Mouse (Mus musculus) left cerebral cortex, postnatal 4 days (tissue): ENCODE data around the gene Pex6. TPM values are rescaled to one million over a fixed set of nuclear protein-coding genes. Genes with fewer than 3 reads are reported as not detected.
A peak's percentile ranks its signal among the peaks of the same experiment; 100 is the strongest.
"Not testable (repeated sequence)": the region's sequence is repeated elsewhere in the genome, so short reads cannot be mapped to it uniquely, and the experiment has no call there.

Experiments
- DNase-seq: peaks from one replicate; pipeline ENCODE4 v3.0.0-alpha.2; 2022
- intact Hi-C: fragments of 180-260 bp; cut with DNase I; formaldehyde crosslinking; loops from one replicate; pipeline ENCODE4 v1.15.1; 2025
- total RNA-seq, 2 experiments: library from RNA; stranded (reverse); gene quantifications; 2 replicates each; pipeline ENCODE4 v1.2.3; 2021

Pex6 gene
- total RNA-seq, 2 experiments from 2014 or later: 30.9 to 32.0 TPM

DNA sequence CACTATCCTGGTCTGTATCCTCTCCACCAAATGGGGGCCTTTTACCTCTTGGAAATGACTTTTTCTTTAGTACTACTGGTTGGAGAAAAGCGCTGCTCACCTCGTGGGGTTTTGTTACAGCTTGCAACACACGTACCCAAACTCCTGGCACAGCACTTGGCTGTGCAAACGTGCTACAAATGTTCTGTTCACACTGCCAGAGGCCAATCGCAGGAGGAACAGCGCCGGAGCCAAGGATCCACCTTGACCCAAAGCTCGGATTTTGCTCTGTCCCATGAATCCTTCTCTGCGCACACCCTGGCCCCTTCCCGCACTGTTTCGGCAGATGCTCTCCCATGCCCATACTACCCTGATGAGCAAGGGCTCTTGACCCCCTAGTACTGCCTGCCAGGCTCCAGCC is 17.2 kb downstream of the Pex6 start:
- intact Hi-C loops: no loop called here
- DNase-seq: no peak

- peak; percentile 54 for DNase-seq
- intact Hi-C loops: no loop called here
Observed at GRCm38 (mm10) chr17:46728904-46729318, 17.6 kb downstream of the Pex6 start, which contains the start of gene Gnmt. Gene Gnmt, minus strand, starts transcription at chr17:46729168.

DNA sequence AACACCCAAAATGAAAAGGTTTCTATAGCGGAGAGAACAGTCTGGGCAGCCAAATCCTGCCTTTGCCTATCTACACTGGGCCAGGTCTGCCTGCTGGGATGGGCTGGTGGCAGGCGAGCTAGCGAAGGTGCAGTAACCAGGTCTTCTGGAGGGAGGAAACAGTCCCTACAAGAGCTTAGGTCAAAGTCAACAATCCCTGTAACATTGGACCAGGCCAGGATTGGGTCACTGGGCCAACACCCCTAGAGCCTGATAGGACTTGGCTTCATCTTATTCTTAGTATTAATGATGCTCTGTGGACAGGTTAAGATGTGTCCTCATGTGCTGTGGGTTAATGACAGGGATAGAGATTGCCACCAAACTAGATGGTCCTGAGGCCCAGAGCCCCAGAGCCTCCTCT is 22.8 kb downstream of the Pex6 start:
- intact Hi-C loops: no loop called here
- DNase-seq: no peak

GRCm38 (mm10) chr17:46735287-46735686 is 24.0 kb downstream of the Pex6 start:
- intact Hi-C loops: no loop called here
- no peak for DNase-seq

- intact Hi-C loops: no loop called here
- DNase-seq: peak; percentile 21
Observed at GRCm38 (mm10) chr17:46736160-46736559, 24.9 kb downstream of the Pex6 start.

DNA sequence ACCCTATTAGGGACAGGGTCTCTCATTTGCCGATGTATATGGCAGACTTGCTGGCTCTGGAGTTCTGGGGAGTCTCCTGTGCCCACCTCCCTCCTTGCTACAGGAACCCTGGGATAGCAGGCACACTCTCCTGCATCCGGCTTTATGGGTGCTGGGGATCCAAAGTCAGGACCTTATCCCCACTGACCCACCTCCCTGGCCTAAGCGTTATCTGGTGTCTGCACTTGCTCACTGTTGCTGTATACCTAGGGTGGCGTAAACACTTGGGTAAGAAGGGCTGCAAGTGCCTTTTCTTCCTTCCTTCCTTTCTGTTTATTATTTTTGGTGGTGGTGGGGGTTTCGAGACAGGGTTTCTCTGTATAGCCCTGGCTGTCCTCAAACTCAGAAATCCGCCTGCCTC is 30.0 kb downstream of the Pex6 start:
- no peak for DNase-seq
- intact Hi-C loops: no loop called here

- DNase-seq: no peak
- intact Hi-C loops: no loop called here
Observed at GRCm38 (mm10) chr17:46742986-46743385, 31.7 kb downstream of the Pex6 start.

- intact Hi-C loops: no loop called here
- DNase-seq: no peak
Observed at GRCm38 (mm10) chr17:46745506-46745905, 34.2 kb downstream of the Pex6 start.

DNA sequence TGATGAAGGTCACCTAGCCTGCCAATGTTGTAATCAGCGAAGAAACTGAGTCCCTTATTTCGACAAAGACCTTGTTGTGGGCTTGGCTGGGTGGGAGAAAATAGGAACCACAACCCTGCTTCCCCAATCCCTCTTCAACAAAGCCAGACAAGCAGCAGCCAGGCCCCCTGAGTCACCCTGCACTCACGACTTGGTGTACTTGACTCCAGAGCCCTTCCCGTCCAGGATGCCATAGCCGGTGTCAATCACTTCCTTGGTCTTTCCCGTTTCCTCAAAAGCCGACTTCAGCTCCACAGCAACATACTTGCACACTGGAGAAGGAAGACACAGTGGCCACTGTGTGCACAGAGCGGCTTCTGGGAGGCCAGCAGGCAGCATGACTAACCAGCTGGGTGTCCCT is 36.0 kb downstream of the Pex6 start:
- no peak for DNase-seq
- intact Hi-C loops: no loop called here

DNA sequence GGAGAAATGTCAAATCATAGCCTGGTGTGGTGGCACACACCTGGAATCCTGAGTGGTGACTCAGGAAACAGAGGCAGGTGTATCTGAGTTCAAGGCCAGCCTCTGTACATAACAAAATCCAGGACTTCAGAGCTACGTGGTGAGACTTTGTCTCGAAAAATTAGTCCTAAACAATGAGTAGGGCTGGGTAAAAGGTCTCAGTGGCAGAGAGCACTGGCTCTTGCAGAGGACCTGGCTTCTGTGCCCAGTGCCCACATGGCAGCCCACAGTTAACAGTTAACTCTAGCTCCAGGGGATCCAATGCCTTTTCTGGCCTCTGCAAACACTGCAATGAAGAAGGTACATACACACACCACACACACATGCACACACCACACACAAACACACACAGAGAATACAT is 36.5 kb downstream of the Pex6 start:
- DNase-seq: no peak
- intact Hi-C loops: no loop called here

DNA sequence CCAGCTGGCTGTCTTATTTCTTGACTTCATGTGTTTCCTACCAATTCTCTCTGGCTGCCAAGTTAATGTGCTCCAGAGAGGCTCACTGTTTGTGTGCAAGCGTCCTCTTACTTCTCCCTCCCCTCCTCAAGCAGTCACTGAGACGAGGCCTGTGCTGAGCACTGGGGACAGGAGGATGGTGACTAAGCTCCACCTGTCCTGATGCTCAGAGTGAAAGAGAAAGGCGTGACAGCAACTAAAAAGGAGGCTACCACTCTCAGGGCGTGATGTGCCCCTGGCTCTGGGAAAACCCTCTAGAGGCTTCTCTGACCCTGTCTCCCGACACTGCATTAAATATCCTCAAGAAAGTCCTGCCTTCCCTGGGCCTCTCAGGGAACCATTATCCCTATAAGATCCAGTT is 38.0 kb downstream of the Pex6 start:
- no peak for DNase-seq
- intact Hi-C loops: no loop called here

GRCm38 (mm10) chr17:46750580-46750979 is 39.3 kb downstream of the Pex6 start:
- no peak for DNase-seq
- intact Hi-C loops: no loop called here

DNA sequence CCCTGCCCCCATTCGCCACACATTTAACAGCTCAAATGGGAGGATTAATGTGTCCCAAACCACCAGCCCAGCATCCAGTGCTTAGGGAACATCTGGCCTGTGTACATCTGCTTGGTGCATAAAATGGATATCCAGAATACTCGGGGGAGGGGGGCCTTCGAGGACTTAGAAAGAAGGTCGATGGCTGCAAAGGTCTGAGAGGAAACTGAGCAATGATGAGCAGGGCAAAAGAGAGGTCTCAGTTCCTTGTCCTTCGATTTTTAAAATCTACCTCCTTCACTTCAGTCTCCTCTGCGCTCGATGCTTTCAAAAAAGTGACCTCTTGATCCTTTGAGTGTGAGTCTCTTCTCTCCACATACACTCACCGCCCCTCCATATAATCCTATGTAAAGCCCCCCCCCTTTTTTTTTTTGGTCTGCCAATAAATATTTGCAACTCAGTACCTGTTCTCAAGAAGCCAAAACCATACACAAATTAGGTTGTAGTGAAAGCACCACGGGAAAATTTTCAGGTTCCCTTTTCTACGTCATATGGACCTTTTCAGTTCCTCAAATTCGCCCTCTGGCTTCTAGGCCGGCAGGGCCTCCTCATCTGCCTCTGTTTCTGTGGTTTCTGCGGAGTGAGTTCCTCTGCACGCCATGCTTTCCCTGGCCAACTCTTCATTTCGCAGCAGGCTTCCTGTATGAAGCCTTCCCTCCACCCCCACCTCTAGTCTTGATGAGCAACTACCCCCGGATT is 40.0 kb downstream of the Pex6 start:
- no peak for DNase-seq
- intact Hi-C loops: no loop called here

DNA sequence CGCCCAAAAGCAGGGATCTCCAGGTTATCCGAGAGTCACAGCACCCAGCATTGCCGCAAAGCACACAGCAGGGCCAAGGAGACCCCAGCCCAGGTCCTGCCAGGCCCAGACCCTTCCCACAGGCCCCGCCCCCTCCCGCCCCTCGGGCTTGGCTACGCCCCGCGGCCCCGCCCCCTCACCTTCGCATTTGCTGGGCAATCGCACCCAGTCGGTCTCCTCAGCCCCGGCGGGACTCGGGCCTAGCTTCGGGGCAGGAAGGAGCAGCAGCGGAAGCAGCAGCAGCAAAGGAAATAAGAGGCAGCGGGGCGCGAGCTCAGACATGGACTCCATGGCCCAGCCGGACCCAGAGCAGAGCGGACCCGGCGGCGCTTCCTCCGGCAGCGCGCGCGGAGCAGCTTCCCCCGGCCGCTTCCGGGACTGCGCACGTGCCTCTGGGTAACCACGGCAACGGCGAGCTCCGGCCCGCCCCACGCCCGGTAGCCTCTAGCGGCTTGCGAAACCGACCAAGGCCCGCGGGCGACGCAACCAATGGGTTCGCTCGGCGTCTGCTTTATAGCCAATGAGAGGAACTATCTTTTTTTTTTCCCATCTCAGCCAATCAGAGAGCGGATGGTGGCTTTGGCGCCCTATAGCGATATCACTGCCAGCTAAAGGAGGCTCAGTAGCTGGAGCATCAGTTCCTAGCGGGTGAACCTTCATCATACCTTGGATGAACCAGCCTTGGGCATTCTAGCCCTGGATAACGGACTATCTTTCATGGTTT is 40.7 kb downstream of the Pex6 start, which contains the start of gene Cnpy3:
Cnpy3 (minus strand) TSS at position 421 of the 763 bp plus-strand sequence.
- intact Hi-C loops: no loop called here
- peak; percentile 99 for DNase-seq

GRCm38 (mm10) chr17:46758753-46759152 is 47.5 kb downstream of the Pex6 start:
- intact Hi-C loops: no loop called here
- no peak for DNase-seq

- no peak for DNase-seq
- intact Hi-C loops: no loop called here
Observed at GRCm38 (mm10) chr17:46763544-46763943, 52.3 kb downstream of the Pex6 start, which contains the start of gene Ptcra. Gene Ptcra, minus strand, starts transcription at chr17:46763712.

GRCm38 (mm10) chr17:46764916-46765315 is 53.7 kb downstream of the Pex6 start:
- DNase-seq, intact Hi-C loops: not testable (repeated sequence)

DNA sequence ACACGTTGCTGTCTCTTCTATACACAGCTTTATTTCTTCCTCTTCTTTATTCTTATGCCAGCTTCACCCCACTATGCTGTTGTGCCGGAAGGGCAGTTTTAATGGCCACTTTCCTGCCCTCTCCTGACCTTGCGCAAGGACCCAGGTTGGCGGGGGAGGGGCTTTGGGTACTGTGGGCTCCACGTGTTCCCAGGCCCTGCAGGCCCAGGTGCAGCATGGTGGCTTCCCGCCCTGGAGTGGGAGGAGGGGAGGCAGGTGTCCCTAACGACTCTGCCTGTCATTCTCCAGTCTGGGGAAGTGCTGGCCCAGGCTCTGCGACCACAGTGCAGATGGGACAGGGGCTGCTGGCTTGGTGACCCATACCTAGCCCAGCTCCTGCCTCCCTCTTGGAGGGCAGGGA is 56.6 kb downstream of the Pex6 start:
- DNase-seq: peak; percentile 17
- intact Hi-C loops: no loop called here

DNA sequence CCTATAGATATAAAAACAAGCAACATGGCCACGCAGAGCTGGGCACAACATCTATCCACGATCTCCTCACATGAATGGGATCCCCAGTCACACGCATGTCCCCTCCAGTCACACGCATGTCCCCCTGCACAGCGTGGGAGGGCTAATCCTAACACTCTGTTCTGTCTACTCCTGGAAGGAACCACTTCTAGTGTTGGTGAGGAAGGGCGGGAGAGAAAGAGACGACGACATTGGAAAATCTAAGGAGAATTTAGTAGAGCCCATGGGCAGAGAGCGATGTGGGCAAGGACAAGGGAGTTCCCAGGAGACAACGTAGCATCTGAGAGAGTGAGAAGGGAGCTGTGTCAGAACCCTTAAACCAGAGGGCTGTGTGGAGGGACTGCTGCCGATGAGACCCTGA is 59.3 kb downstream of the Pex6 start:
- no peak for DNase-seq
- intact Hi-C loops: no loop called here

- intact Hi-C loops: no loop called here
- no peak for DNase-seq
Observed at GRCm38 (mm10) chr17:46771025-46771424, 59.8 kb downstream of the Pex6 start.

GRCm38 (mm10) chr17:46771616-46772015 is 60.4 kb downstream of the Pex6 start:
- intact Hi-C loops: no loop called here
- no peak for DNase-seq

DNA sequence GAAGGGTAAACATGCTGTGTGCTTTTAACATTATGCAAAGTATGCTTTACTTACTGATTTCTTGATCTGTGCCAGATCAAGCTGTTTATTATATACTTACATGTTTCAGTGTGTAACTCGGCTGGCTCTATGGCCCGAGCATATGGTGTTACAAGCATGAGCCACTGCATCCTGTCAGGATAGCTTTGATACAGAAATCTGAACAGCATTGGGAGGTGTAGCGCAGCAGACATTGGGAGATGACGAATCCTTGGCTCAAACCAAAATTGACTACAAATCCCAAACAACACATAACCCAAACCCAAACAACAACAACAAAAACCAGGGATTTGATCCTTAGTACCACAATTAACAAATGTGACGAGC is 60.8 kb downstream of the Pex6 start:
- intact Hi-C loops: no loop called here
- no peak for DNase-seq
